Mouse (Mus musculus): ENCODE measurements around the gene Sec24a.

The Sec24a gene

GRCm38 (mm10) chr11:51646751-51647667 is 116.4 kb downstream of the Sec24a start:
- DNase-seq = peak; percentile 72

DNA sequence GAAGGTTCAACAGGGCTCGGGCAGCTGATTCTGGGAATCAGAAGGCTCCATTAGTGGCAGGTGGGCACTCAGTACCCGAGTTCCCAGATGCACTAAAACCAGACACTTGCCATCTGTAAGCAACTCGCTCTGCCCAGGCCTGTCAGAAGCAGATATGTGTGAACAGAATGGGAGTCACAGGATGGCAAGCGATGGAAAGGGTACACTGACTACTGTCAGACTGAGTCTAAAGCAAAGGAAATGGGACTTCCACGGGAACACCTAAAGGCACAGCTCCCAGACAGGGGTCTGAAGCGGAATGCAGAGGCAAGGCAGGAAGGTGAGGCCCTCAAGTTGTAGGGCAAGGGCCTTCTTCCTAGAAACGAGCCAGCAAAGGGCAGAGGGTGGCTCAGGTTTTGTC is 117.2 kb downstream of the Sec24a start:
- DNase-seq = no peak

DNA sequence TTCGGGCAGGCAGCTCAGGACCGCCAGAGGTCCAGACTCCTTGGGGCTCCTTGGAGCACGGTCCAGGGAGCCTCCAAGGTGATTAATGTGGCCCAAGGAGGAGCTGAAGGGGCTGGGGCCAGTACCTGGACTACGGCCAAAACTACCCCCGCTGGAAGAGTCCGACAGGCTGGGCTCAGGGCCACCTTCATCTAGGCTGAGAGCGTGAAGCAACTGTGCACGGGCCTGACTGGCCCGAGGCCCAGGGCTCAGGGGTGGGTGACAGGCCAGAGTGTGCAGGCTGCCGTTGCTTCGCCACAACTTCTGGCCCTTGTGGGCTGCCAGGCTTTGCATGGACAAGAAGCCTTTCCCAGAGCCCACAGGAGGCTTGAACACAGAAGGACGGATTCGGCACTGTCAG is 118.1 kb downstream of the Sec24a start:
- DNase-seq = no peak

DNA sequence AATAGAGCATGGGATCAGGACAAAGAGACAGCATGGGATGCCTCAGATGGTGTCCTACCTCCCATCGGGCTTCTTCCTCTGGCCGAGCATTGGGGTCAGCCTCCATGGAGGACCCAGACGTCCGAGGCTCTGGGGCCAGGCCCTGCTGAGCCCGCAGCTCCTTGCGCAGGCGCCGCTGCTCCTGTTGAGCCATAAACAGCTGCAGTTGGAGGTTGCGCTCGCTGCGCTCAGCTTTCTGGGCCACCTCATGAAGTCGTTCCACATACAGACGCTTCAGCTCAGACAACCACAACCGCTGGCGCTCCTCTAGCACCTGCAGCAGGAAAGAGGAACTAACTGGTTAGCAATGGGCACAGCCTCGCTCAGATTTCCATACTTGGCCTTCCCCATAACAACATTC is 119.2 kb downstream of the Sec24a start:
- no peak for DNase-seq

GRCm38 (mm10) chr11:51643761-51644160 is 119.7 kb downstream of the Sec24a start:
- DNase-seq = no peak

DNA sequence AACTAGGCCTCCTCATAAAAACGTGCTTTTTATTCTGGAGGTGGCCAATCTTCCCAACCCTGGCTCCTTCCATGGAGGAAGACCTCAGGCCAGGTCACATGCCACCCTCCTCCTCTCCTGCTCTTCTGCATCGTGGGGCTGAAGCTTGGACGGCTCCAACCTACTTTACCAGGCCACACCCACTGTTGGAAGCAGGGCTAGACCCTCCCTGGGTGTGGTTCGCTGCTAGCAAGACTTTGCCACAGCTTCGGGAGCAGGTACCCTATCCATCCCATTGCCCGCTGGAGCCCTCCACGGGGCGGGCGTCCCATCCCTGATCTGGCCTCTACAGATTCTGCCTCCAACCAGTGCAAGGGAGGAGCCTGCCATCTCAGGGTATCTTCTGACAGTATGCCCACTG is 120.2 kb downstream of the Sec24a start:
- no peak for DNase-seq

Measured in kidney, postnatal 14 days (tissue).